Mouse (Mus musculus) stomach, postnatal 0 days (tissue): ENCODE measurements around the gene C2cd2. TPM values are rescaled to one million over a fixed set of nuclear protein-coding genes. Genes with fewer than 3 reads are reported as not detected.

ENCODE experiments used
- ATAC-seq: fragments of 200-750 bp; cut with Nextera tagmentation; 2 replicates; pipeline ENCODE4 v1.8.0; 2017; ENCODE audit not compliant: low FRiP score, low TSS enrichment
- DNase-seq: peaks from one replicate; pipeline ENCODE4 v3.0.0-alpha.2; 2016; ENCODE audit warnings: low spot score
- H3K27ac ChIP-seq: fragments of 300-500 bp; sonication (generic); replicated peaks from 2 replicates; pipeline ENCODE4 v1.5.1; 2014; ENCODE audit warnings: mild to moderate bottlenecking, control low read depth
- H3K27me3 ChIP-seq: fragments of 300-500 bp; sonication (generic); 2 replicates; pipeline ENCODE4 v1.6.1; 2014; ENCODE audit warnings: low read length; ENCODE audit not compliant: control insufficient read depth, insufficient read depth
- H3K36me3 ChIP-seq: fragments of 300-500 bp; sonication (generic); 2 replicates; pipeline ENCODE4 v1.6.1; 2014; ENCODE audit warnings: low read length, mixed read lengths; ENCODE audit not compliant: control insufficient read depth, insufficient read depth
- H3K4me1 ChIP-seq: fragments of 300-500 bp; sonication (generic); replicated peaks from 2 replicates; pipeline ENCODE4 v1.6.1; 2014; ENCODE audit warnings: antibody characterized with exemption; ENCODE audit not compliant: control insufficient read depth, insufficient read depth
- H3K4me2 ChIP-seq: fragments of 300-500 bp; sonication (generic); replicated peaks from 2 replicates; pipeline ENCODE4 v1.6.1; 2014; ENCODE audit warnings: low read depth, mild to moderate bottlenecking, control low read depth, moderate library complexity
- H3K4me3 ChIP-seq: fragments of 300-500 bp; sonication (generic); 2 replicates; pipeline ENCODE4 v1.5.1; 2014; ENCODE audit warnings: low read depth, low read length, control low read depth
- H3K9ac ChIP-seq: fragments of 300-500 bp; sonication (generic); 2 replicates; pipeline ENCODE4 v1.6.1; 2014; ENCODE audit warnings: mild to moderate bottlenecking, low read length, control low read depth, mixed read lengths
- H3K9me3 ChIP-seq: fragments of 300-500 bp; sonication (generic); 2 replicates; pipeline ENCODE4 v1.6.1; 2016; ENCODE audit warnings: low read length; ENCODE audit not compliant: control insufficient read depth
- CTCF ChIP-seq: IDR thresholded peaks from 2 replicates; pipeline ENCODE4 v1.5.1; 2016; ENCODE audit warnings: antibody characterized with exemption, low read depth, mild to moderate bottlenecking, moderate library complexity
- EP300 ChIP-seq: optimal IDR thresholded peaks from 2 replicates; pipeline ENCODE3; 2016; ENCODE audit warnings: antibody characterized with exemption
- WGBS: fragments of 180-500 bp; shearing (Covaris S2); extraction: QIAGEN DNeasy Blood & Tissue Kit; methylation state at CpG from one replicate; pipeline ENCODE4 v1.1.7; 2014; 5-methylcytosine and 5-hydroxymethylcytosine counted together
- polyA plus RNA-seq: library from polyadenylated mRNA; unstranded; fragments of >200 nt; fragmentation: Nextera tagmentation; extraction: Ambion mirVana; gene quantifications from 2 replicates; pipeline ENCODE4 v1.2.1, GENCODE M21; 2015

C2cd2 gene
- polyA plus RNA-seq, 1 experiment from 2014 or later, result 14.0 TPM

- no peak overlapping the region for H3K27ac ChIP-seq
- H3K27me3 ChIP-seq, result no peaks in the 10 kb centered on the region
- no peak for ATAC-seq
- no peak overlapping the region for H3K9ac ChIP-seq
- H3K4me3 ChIP-seq, result no peak overlapping the region
- WGBS, result 91% methylated on average over 4 of the region's 4 CpGs
- H3K9me3 ChIP-seq, result no peaks in the 10 kb centered on the region
- no peak for DNase-seq
- no peaks in the 10 kb centered on the region for H3K4me1 ChIP-seq
- H3K4me2 ChIP-seq, result no peak overlapping the region
- no peak for TF ChIP-seq EP300
- TF ChIP-seq CTCF, result no peak
- H3K36me3 ChIP-seq, result peaks cover 13% of the 10 kb centered on the region
Measured at GRCm38 (mm10) chr16:97875101-97875500, 87.3 kb downstream of the C2cd2 start.

- H3K36me3 ChIP-seq, result peaks cover 17% of the 10 kb centered on the region
- no peak for DNase-seq
- TF ChIP-seq EP300 (no peak), CTCF (no peak)
- H3K9ac ChIP-seq, result no peak overlapping the region
- no peak for ATAC-seq
- H3K4me1 ChIP-seq, result no peaks in the 10 kb centered on the region
- no peak overlapping the region for H3K27ac ChIP-seq
- no peaks in the 10 kb centered on the region for H3K9me3 ChIP-seq
- 63% methylated on average over 1 of the region's 1 CpGs for WGBS
- no peak overlapping the region for H3K4me3 ChIP-seq
- H3K27me3 ChIP-seq, result no peaks in the 10 kb centered on the region
- no peak overlapping the region for H3K4me2 ChIP-seq
Measured at GRCm38 (mm10) chr16:97874376-97874775, 88.0 kb downstream of the C2cd2 start.

- no peak overlapping the region for H3K27ac ChIP-seq
- DNase-seq (no peak), ATAC-seq (no peak)
- no peaks in the 10 kb centered on the region for H3K4me1 ChIP-seq
- H3K27me3 ChIP-seq, result no peaks in the 10 kb centered on the region
- TF ChIP-seq CTCF (no peak), EP300 (no peak)
- whole genome bisulfite sequencing, result 67% methylated on average over 5 of the region's 5 CpGs
- H3K9me3 ChIP-seq, result no peaks in the 10 kb centered on the region
- no peak overlapping the region for H3K4me3 ChIP-seq
- peaks cover 20% of the 10 kb centered on the region for H3K36me3 ChIP-seq
- H3K4me2 ChIP-seq, result no peak overlapping the region
- H3K9ac ChIP-seq, result no peak overlapping the region
Measured at GRCm38 (mm10) chr16:97872657-97873056, 89.7 kb downstream of the C2cd2 start.

- Histone ChIP-seq H3K4me1 (no peaks in the 10 kb centered on the region), H3K9ac (no peak overlapping the region), H3K4me2 (no peak overlapping the region), H3K27me3 (no peaks in the 10 kb centered on the region), H3K4me3 (no peak overlapping the region), H3K36me3 (peaks cover 12% of the 10 kb centered on the region; the same call in 1 of the 2 replicates), H3K27ac (no peak overlapping the region), H3K9me3 (no peaks in the 10 kb centered on the region)
- 64% methylated on average over 6 of the region's 6 CpGs for WGBS
- no peak for ATAC-seq
- no peak for TF ChIP-seq CTCF
- no peak for TF ChIP-seq EP300
- no peak for DNase-seq
Measured at GRCm38 (mm10) chr16:97869193-97870102, 93.0 kb downstream of the C2cd2 start.

- no peaks in the 10 kb centered on the region for H3K4me1 ChIP-seq
- WGBS, result 79% methylated on average over 3 of the region's 3 CpGs
- no peak for ATAC-seq
- no peak overlapping the region for H3K4me2 ChIP-seq
- no peak for TF ChIP-seq EP300
- no peak for TF ChIP-seq CTCF
- no peak for DNase-seq
- no peaks in the 10 kb centered on the region for H3K9me3 ChIP-seq
- H3K27me3 ChIP-seq, result no peaks in the 10 kb centered on the region
- H3K9ac ChIP-seq, result no peak overlapping the region
- peaks cover 14% of the 10 kb centered on the region; the same call in 1 of the 2 replicates for H3K36me3 ChIP-seq
- H3K27ac ChIP-seq, result no peak overlapping the region
- H3K4me3 ChIP-seq, result no peak overlapping the region
Measured at GRCm38 (mm10) chr16:97863932-97864467, 98.4 kb downstream of the C2cd2 start.

- no peak for TF ChIP-seq EP300
- no peak for TF ChIP-seq CTCF
- no peaks in the 10 kb centered on the region for H3K9me3 ChIP-seq
- no peaks in the 10 kb centered on the region for H3K4me1 ChIP-seq
- peaks cover 3% of the 10 kb centered on the region; the same call in 1 of the 2 replicates for H3K36me3 ChIP-seq
- no peak overlapping the region for H3K9ac ChIP-seq
- H3K4me2 ChIP-seq, result no peak overlapping the region
- H3K27me3 ChIP-seq, result no peaks in the 10 kb centered on the region
- DNase-seq (no peak), ATAC-seq (no peak)
- no peak overlapping the region for H3K4me3 ChIP-seq
- H3K27ac ChIP-seq, result no peak overlapping the region
Measured at GRCm38 (mm10) chr16:97856050-97856449, 106.3 kb downstream of the C2cd2 start.
